Mouse (Mus musculus): Measurements from ENCODE around the gene Nanog. TPM values are rescaled to one million over a fixed set of nuclear protein-coding genes. Genes with fewer than 3 reads are reported as not detected.

The Nanog gene
- polyA plus RNA-seq (2012; rRNA removed): 0.06 TPM in 1 of 2 replicates, not detected in the other

DNA sequence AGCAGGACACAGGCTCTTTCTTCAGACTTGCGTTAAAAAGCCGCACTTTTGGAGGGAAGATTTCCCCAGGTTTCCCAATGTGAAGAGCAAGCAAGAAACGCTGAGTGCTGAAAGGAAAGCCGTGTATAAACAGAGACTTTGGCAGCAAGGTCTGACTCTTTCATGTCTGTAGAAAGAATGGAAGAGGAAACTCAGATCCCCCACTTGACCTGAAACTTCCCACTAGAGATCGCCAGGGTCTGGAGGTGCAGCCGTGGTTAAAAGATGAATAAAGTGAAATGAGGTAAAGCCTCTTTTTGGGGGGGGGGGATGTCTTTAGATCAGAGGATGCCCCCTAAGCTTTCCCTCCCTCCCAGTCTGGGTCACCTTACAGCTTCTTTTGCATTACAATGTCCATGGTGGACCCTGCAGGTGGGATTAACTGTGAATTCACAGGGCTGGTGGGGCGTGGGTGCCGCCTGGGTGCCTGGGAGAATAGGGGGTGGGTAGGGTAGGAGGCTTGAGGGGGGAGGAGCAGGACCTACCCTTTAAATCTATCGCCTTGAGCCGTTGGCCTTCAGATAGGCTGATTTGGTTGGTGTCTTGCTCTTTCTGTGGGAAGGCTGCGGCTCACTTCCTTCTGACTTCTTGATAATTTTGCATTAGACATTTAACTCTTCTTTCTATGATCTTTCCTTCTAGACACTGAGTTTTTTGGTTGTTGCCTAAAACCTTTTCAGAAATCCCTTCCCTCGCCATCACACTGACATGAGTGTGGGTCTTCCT is at the start of gene Nanog:
TSS of gene Nanog (plus strand) at position 454 of the 765 bp plus-strand sequence.
- Histone ChIP-seq H3K4me1 (ENCODE audit: control insufficient read depth, insufficient read depth, low read length) (no peaks in the 10 kb centered on the region), H3K4me3 (ENCODE audit: insufficient read depth, low read depth, low read length) (no peak within 1 kb of the TSS), H3K27me3 (replicated peaks; ENCODE audit: control insufficient read depth, insufficient read depth, low read length) (no peaks in the 10 kb centered on the region), H3K36me3 (ENCODE audit: control insufficient read depth, insufficient read depth, low read length) (no peaks in the 10 kb centered on the region), H3K27ac (ENCODE audit: insufficient read depth, low read depth, low read length) (no peak within 1 kb of the TSS)
- TF ChIP-seq POLR2A (IDR thresholded peaks at IDR 0.05; ENCODE audit: low read depth, low read length): no peak
- TF ChIP-seq CTCF (conservative IDR thresholded peaks at IDR 0.05; ENCODE audit: insufficient read depth, insufficient read length, low read depth, low read length): no peak
- DNase-seq: no peak
- WGBS: 45% methylated on average over 12 of the region's 12 CpGs

DNA sequence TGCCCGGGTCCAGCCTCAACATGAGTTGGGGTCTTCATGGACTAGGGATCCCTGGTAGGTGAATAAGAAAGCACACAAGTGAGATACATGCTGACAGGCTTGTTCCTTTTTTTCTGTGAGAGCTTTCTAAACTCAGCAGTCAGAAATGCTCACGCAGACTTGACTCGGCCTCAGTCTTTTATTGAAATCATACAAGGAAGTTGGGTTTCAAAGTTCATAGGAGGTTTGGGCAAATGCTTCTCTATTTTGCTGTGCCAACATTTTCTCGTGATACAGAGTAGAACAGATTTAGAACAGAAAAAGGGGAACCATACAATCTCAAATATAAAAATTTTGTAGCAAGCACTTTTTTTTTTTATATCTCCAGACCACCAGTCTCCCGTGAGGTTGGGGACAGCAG is 49.7 kb upstream of the Nanog start:
- Histone ChIP-seq H3K36me3 (ENCODE audit: control insufficient read depth, insufficient read depth, low read length) (no peaks in the 10 kb centered on the region), H3K4me3 (ENCODE audit: insufficient read depth, low read depth, low read length) (no peak overlapping the region), H3K4me1 (ENCODE audit: control insufficient read depth, insufficient read depth, low read length) (peaks cover 2% of the 10 kb centered on the region; the same call in 1 of the 2 replicates), H3K27ac (ENCODE audit: insufficient read depth, low read depth, low read length) (no peak overlapping the region), H3K27me3 (replicated peaks; ENCODE audit: control insufficient read depth, insufficient read depth, low read length) (no peaks in the 10 kb centered on the region)
- TF ChIP-seq CTCF (conservative IDR thresholded peaks at IDR 0.05; ENCODE audit: insufficient read depth, insufficient read length, low read depth, low read length) (no peak), POLR2A (IDR thresholded peaks at IDR 0.05; ENCODE audit: low read depth, low read length) (no peak)
- WGBS: 66% methylated on average over 5 of the region's 5 CpGs
- DNase-seq: peak; percentile 41

DNA sequence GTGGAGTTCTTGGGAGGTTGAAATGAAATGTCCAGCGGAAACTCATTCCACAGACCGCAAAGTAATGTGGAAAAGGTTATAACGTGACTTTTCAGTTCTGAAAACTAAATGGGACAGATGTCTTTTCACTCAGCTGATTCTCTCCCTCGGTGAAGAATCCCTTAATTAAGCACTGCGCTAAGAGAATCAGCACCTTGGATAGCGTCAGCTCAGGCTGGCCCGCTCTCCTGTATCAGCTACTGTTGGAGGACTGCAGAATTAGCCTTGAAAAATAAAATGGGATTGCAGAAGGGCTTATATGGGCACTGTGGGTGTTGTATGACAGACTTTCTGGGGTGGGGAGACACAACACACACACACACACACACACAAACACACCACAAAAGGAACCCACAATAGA is 47.7 kb upstream of the Nanog start:
- DNase-seq: no peak
- H3K4me1 ChIP-seq (ENCODE audit: control insufficient read depth, insufficient read depth, low read length): peaks cover 7% of the 10 kb centered on the region
- H3K27ac ChIP-seq (ENCODE audit: insufficient read depth, low read depth, low read length): no peak overlapping the region
- no peak overlapping the region for H3K4me3 ChIP-seq (ENCODE audit: insufficient read depth, low read depth, low read length)
- no peak for TF ChIP-seq CTCF (conservative IDR thresholded peaks at IDR 0.05; ENCODE audit: insufficient read depth, insufficient read length, low read depth, low read length)
- TF ChIP-seq POLR2A (IDR thresholded peaks at IDR 0.05; ENCODE audit: low read depth, low read length): no peak
- no peaks in the 10 kb centered on the region for H3K27me3 ChIP-seq (replicated peaks; ENCODE audit: control insufficient read depth, insufficient read depth, low read length)
- WGBS: 9% methylated on average over 7 of the region's 7 CpGs
- no peaks in the 10 kb centered on the region for H3K36me3 ChIP-seq (ENCODE audit: control insufficient read depth, insufficient read depth, low read length)

DNA sequence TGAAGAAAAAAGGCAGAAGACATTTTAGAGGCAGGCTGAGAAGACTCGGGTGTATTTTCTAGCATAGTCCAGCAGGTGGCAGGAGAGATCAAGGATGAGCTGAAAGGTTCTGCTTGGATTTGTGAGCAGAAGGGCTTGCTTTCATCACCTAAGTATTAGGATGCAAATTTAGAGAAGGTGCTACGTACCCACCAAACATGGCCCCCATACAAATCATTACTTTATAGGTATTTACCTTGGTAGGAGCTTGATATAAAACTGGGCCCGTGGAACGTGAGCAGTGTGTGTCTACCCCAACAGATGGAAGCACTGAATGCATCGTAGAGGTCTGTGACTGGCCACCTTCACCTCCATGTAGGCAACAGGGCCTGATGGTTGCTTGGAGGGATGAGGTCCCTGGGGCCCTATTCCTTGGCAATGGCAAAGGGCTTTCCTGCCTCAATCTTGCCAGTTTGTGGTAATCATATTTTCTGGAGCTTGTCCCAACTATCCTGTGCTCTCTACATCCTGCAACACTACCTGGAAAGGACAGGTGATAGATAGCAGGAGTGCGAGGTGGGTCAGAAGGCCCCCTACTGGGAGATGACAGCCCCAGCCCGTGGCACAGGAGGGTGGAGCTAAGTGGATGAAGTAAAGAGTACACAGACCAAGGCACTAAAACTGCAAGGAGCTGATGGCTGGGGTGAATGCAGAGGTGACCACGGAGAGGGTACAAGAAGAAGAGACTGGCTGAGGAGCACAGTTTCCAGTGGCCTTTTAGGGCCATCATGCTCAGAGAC is 46.5 kb upstream of the Nanog start:
- DNase-seq: peak; percentile 58
- TF ChIP-seq CTCF (conservative IDR thresholded peaks at IDR 0.05; ENCODE audit: insufficient read depth, insufficient read length, low read depth, low read length): peak; percentile 57
- TF ChIP-seq POLR2A (IDR thresholded peaks at IDR 0.05; ENCODE audit: low read depth, low read length): no peak
- Histone ChIP-seq H3K27ac (ENCODE audit: insufficient read depth, low read depth, low read length) (no peak overlapping the region), H3K4me3 (ENCODE audit: insufficient read depth, low read depth, low read length) (no peak overlapping the region), H3K4me1 (ENCODE audit: control insufficient read depth, insufficient read depth, low read length) (peaks cover 7% of the 10 kb centered on the region), H3K36me3 (ENCODE audit: control insufficient read depth, insufficient read depth, low read length) (no peaks in the 10 kb centered on the region), H3K27me3 (replicated peaks; ENCODE audit: control insufficient read depth, insufficient read depth, low read length) (no peaks in the 10 kb centered on the region)
- whole genome bisulfite sequencing: 34% methylated on average over 8 of the region's 8 CpGs

DNA sequence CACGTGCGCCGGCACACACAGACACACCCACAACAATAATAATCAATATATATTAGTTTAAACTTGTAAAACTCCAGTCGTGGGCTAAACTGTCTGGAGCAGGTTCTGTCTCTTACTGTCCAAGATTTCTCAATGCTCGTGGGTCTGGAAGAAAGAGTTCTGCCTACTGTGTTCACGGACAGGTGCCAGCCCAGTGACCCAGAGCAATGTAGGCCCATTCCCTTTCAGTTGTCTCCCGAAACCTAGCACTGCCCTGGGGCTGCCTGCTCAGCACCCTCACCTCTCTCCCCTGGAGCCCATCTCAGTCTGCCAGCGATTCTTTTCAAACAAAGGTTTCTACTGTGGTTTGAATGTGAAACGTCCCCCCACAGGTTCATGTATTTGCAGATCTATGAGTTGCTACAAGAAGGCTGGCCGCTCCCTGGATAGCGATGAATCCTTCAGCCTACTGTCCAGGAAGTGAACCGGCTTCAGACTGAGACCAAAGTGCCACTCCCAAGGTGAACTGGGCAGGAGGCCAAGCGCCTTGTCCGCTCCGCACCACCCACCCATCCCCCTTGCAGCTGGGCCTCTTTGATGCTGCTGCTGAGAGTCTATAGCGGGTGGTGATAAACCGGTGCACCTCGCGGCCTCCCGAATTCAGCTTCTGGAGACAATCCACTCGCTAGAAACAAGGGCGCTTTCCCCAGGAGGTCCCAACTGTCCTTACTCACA is 44.6 kb upstream of the Nanog start:
- H3K27me3 ChIP-seq (replicated peaks; ENCODE audit: control insufficient read depth, insufficient read depth, low read length): no peaks in the 10 kb centered on the region
- DNase-seq: peak; percentile 90
- H3K4me1 ChIP-seq (ENCODE audit: control insufficient read depth, insufficient read depth, low read length): peaks cover 7% of the 10 kb centered on the region
- TF ChIP-seq POLR2A (IDR thresholded peaks at IDR 0.05; ENCODE audit: low read depth, low read length) (no peak), CTCF (conservative IDR thresholded peaks at IDR 0.05; ENCODE audit: insufficient read depth, insufficient read length, low read depth, low read length) (no peak)
- H3K4me3 ChIP-seq (ENCODE audit: insufficient read depth, low read depth, low read length): no peak overlapping the region
- H3K36me3 ChIP-seq (ENCODE audit: control insufficient read depth, insufficient read depth, low read length): no peaks in the 10 kb centered on the region
- WGBS: 28% methylated on average over 22 of the region's 22 CpGs
- no peak overlapping the region for H3K27ac ChIP-seq (ENCODE audit: insufficient read depth, low read depth, low read length)

DNA sequence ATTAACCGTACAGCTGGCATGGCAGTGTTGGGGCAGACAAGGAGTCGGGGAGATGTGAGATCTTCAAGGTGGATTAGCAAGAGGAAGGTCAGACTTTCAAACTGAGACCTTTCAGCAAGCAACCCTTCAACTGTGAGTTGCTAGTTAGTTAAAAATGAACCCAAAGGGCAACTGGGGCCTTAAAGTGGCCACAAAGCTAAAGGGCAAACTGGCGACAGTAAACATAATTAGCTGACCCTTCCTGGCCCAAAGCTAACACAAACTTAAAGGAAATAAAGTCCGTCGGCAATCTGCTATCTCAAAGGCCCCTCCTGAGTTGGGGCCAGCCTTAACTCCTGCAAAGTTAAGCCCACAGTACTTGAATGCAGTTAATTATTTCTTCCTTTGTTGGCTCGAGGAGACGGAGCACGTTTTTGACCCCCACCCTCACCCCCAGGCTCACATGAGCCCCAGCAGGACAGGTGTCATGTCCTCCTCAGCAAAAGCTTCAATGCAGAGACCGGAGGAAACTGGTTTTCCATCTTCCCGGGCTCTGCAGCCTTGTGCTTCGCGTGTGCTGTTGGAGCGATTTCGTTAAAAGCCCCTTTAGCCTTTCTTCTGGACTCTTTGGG is 43.6 kb upstream of the Nanog start:
- peaks cover 7% of the 10 kb centered on the region for H3K4me1 ChIP-seq (ENCODE audit: control insufficient read depth, insufficient read depth, low read length)
- no peaks in the 10 kb centered on the region for H3K27me3 ChIP-seq (replicated peaks; ENCODE audit: control insufficient read depth, insufficient read depth, low read length)
- H3K27ac ChIP-seq (ENCODE audit: insufficient read depth, low read depth, low read length): no peak overlapping the region
- H3K36me3 ChIP-seq (ENCODE audit: control insufficient read depth, insufficient read depth, low read length): no peaks in the 10 kb centered on the region
- 31% methylated on average over 14 of the region's 14 CpGs for WGBS
- no peak overlapping the region for H3K4me3 ChIP-seq (ENCODE audit: insufficient read depth, low read depth, low read length)
- DNase-seq: peak; percentile 76
- TF ChIP-seq POLR2A (IDR thresholded peaks at IDR 0.05; ENCODE audit: low read depth, low read length) (no peak), CTCF (conservative IDR thresholded peaks at IDR 0.05; ENCODE audit: insufficient read depth, insufficient read length, low read depth, low read length) (no peak)

Data from kidney, adult 2 months (tissue).